Mouse (Mus musculus): ENCODE data around the gene Morc3. TPM values are rescaled to one million over a fixed set of nuclear protein-coding genes. Genes with fewer than 3 reads are reported as not detected.
A peak's percentile ranks its signal among the peaks of the same experiment; 100 is the strongest.

Gene Morc3
- polyA plus RNA-seq, 1 experiment = 10.7 TPM

- TF ChIP-seq GATA1 (IDR thresholded peaks at IDR 0.05; ENCODE audit: low read length) = no peak
Observed at GRCm38 (mm10) chr16:93906156-93907014, 74.5 kb downstream of the Morc3 start.

DNA sequence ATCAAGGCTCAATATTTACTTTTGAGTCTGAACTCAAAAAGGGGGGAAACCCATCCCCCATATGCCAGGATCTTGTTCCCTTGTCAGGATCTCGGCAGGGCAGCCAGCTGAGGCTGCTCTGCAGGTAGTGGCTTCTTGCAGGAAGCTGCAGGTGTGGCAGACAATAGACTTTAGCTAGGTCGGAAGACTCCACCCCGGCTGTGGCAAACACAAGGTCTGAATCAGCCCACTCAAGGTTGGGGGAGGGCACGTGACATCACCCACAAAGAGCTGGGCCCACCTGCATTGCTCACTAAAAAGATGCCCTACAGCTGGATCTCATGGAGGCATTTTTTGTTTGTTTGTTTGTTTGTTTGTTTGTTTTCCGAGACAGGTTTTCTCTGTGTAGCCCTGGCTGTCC is 75.8 kb downstream of the Morc3 start:
- no peak for TF ChIP-seq GATA1 (IDR thresholded peaks at IDR 0.05; ENCODE audit: low read length)

DNA sequence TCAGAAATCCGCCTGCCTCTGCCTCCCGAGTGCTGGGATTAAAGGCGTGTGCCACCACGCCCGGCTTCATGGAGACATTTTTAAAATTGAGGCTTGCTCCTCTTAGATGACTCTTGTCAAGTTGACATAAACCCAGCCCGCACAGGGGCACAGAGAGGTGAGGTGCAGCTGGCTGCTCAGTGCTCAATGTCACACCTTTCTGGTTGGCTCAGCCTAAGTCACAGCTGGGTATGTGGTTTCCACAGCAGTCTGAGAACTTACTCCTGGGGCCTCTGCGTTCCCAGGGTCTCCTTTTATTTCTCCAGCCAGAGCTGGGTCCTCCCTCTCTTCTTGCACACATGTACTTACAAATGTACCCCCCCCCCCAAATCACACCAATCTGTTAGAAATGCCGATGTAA is 76.3 kb downstream of the Morc3 start:
- TF ChIP-seq GATA1 (IDR thresholded peaks at IDR 0.05; ENCODE audit: low read length) = no peak

- no peak for TF ChIP-seq GATA1 (IDR thresholded peaks at IDR 0.05; ENCODE audit: low read length)
Observed at GRCm38 (mm10) chr16:93909936-93910335, 78.0 kb downstream of the Morc3 start.

DNA sequence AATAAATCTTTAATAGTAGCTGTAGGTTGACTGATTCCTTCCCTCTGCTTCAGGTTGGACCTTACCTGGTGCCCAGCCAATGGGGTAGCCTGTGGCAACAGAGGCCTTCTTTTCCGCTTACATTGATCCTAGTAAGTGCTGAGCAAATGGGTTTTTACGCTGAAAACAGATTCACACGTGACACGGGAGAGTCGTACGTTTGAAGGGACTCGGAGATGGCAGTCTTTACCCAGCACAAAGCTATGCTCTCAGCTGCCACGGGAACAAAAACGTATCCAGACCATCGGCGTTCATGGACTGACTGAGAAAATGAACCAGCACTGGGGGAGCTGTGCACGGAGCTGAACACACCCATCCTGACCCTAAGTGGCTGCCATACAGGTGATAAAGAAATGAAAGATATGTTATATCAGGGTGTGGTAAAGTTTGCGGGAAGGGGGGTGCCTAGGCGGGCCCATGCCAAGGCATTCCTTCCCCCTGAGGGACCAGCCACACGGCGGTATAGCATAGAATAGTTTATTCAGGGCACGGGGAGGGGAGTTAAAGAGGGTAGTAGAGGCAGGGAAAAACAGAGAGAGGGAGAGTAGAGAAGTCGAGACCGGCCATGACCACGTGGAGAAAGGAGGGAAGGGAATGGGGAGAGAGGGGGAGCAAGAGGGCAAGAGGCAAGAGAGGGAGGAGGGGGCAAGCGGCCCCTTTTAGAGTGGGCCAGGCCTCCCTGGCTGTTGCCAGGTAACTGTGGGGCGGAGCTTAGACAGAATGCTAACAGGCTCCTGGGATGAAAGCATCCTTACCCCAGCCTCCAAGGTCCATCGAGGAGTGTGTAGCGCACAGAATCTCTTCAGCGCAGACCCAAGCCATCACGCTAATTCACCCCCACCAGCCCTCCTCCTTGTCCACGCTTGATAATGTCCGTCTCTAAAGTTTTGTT is 79.1 kb downstream of the Morc3 start:
- TF ChIP-seq GATA1 (IDR thresholded peaks at IDR 0.05; ENCODE audit: low read length) = no peak

GRCm38 (mm10) chr16:93912158-93912557 is 80.2 kb downstream of the Morc3 start:
- TF ChIP-seq GATA1 (IDR thresholded peaks at IDR 0.05; ENCODE audit: low read length) = no peak

DNA sequence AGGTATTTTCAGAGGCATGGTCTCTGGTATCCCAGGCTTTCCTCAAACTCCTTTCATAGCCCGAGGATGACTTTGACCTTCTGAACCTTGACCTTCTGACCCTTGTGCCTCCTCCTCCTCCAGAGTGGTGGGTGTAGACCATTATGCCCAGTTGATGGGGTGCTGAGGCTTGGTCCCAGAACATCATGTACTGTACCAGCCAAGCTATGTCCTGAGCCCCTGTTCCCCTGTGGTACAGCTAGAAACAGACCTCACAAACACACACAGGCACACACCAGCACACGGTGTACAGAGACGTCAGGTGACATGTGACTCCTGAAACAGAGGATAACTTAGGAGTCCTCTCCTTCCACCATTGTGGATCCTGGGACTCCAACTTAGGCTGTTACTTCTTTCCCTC is 80.9 kb downstream of the Morc3 start:
- TF ChIP-seq GATA1 (IDR thresholded peaks at IDR 0.05; ENCODE audit: low read length) = no peak

DNA sequence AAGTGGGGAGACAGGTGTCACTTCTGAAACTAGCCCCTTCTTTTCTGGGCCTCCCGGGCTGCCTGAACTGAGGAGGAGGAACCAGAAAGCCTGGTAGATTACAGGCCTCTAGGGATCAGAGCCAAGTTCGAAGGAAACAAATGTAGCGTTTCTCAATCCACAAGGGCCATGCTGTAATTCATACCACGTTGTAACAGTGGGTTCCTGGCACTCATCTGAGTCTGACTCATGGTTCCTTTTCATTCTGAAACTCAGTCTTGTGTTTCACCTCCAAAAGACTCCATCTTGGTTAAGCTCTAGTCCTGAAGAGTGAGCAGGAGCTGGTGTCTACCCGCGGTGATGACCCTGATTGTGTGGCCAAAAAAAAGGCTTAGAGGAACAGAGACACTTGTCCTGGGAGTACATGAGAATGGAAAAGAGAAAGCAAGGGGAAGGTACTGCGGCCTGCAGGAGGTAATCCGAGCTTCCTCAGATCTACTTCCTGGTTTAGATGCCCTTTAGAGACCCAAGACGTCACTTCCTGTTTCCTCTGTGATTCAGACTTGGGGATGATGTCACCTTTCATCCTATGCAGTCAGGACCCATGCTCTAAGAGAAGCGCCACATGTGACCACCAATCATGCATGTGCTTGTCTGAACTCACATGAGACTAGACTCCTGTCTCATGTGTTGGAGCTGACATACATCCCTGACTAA is 82.1 kb downstream of the Morc3 start:
- no peak for TF ChIP-seq GATA1 (IDR thresholded peaks at IDR 0.05; ENCODE audit: low read length)

GRCm38 (mm10) chr16:93915338-93915849 is 83.5 kb downstream of the Morc3 start:
- no peak for TF ChIP-seq GATA1 (IDR thresholded peaks at IDR 0.05; ENCODE audit: low read length)

DNA sequence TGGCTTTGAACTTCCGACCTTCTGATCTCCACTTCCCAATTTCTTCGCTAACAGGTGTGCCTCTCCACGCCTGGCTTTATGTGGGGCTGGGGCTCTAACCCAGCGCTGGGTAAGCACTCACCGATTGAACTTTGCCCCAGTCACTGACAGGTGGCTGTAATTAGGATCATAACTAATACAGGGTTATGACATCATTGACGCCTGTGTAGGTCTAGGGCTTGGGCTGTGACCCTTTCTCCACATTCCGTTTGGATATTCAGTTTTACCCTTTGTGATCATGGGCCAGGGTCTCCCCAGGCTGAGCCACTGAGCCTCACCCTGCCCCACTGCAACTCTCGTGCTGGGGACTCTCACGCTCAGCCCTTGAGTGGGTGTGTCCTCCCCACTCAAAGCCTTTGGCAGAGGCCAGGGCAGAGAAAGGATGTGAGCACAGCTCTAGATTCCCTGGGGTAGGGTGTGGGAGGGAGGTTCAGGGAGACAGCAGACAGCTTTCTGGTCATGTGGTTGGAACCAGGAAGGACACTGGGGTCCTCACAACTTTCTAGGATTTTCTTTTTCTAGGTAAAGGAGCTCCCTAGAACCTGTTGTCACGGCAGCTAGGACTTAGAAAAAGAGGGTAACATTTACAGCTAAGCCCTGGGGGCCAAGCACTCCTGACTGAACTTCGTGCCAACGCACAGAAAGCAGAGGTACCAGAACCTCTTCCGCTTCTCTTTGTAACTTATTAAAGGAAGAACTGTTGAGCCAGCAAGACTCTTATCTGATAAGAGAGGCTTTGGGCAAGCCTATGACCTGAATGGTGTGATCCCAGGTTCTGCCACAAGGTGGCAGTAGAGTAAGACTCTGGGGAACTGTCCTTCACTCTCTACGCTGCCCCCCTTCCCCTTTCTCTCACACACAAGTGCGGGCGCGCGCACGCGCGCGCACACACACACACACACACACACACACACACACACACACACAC is 86.1 kb downstream of the Morc3 start:
- peak; percentile 35 for TF ChIP-seq GATA1 (IDR thresholded peaks at IDR 0.05; ENCODE audit: low read length)

DNA sequence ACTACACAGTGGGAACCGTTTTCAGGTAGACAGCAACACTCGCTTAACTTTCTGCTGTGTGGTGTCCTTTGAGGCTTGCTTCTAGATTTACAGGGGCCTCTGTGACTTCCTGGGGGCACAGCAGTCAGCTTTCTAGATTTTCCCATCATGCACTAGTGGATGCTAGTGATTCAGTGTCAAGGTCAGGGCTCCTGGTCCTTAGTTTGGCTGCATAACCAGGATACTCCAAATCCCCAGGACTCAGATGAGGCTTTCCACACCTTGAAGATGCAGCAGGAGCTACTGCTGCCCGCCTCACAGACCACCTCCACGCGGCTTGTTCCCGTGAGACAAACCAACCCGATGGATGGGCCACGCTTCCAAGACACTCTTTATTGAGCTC is 86.7 kb downstream of the Morc3 start:
- no peak for TF ChIP-seq GATA1 (IDR thresholded peaks at IDR 0.05; ENCODE audit: low read length)

DNA sequence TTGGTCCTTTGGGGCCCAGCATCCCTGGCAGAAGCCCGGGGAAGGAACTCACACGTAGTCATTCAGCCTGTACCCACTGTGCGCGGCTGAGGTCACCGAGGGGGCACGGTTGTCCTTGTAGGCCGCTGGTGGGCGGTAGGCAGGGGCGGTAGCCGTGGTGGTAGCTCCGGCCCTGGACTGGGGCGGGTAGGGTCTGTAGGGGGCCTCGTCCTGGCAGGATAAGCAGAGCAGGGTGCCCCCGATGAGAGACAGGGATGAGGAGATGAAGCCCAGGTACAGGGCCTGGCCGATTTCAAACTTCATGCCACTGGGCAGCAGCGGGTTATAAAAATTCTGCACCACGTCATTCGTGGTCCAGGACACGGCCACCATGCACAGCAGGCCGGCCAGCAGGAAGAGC is 87.3 kb downstream of the Morc3 start:
- no peak for TF ChIP-seq GATA1 (IDR thresholded peaks at IDR 0.05; ENCODE audit: low read length)

- TF ChIP-seq GATA1 (IDR thresholded peaks at IDR 0.05; ENCODE audit: low read length) = no peak
Observed at GRCm38 (mm10) chr16:93920673-93921072, 88.8 kb downstream of the Morc3 start.

GRCm38 (mm10) chr16:93922835-93923389 is 91.0 kb downstream of the Morc3 start:
- TF ChIP-seq GATA1 (IDR thresholded peaks at IDR 0.05; ENCODE audit: low read length) = no peak
